Mouse (Mus musculus): ENCODE data around the gene D630045J12Rik. TPM values are rescaled to one million over a fixed set of nuclear protein-coding genes. Genes with fewer than 3 reads are reported as not detected.
A peak's percentile ranks its signal among the peaks of the same experiment; 100 is the strongest.

D630045J12Rik gene
- total RNA-seq, 2 experiments from 2014 or later: 0.15 to 2.0 TPM

- ATAC-seq (replicated peaks; ENCODE audit: poor library complexity, severe bottlenecking): peak; percentile 31; the same call in 1 of the 2 replicates
Measured at GRCm38 (mm10) chr6:38244167-38244566, 9.6 kb downstream of the D630045J12Rik start.

GRCm38 (mm10) chr6:38242833-38243232 is 11.0 kb downstream of the D630045J12Rik start:
- ATAC-seq (replicated peaks; ENCODE audit: poor library complexity, severe bottlenecking): no peak

GRCm38 (mm10) chr6:38242295-38242830 is 11.4 kb downstream of the D630045J12Rik start:
- ATAC-seq (replicated peaks; ENCODE audit: poor library complexity, severe bottlenecking): no peak

GRCm38 (mm10) chr6:38241508-38241907 is 12.3 kb downstream of the D630045J12Rik start:
- ATAC-seq (replicated peaks; ENCODE audit: poor library complexity, severe bottlenecking): no peak

GRCm38 (mm10) chr6:38240618-38241017 is 13.2 kb downstream of the D630045J12Rik start:
- ATAC-seq (replicated peaks; ENCODE audit: poor library complexity, severe bottlenecking): no peak

GRCm38 (mm10) chr6:38238382-38238781 is 15.4 kb downstream of the D630045J12Rik start:
- no peak for ATAC-seq (replicated peaks; ENCODE audit: poor library complexity, severe bottlenecking)

GRCm38 (mm10) chr6:38235991-38236658 is 17.7 kb downstream of the D630045J12Rik start:
- ATAC-seq (replicated peaks; ENCODE audit: poor library complexity, severe bottlenecking): peak; percentile 30

GRCm38 (mm10) chr6:38233803-38234202 is 20.0 kb downstream of the D630045J12Rik start:
- no peak for ATAC-seq (replicated peaks; ENCODE audit: poor library complexity, severe bottlenecking)

- ATAC-seq (replicated peaks; ENCODE audit: poor library complexity, severe bottlenecking): no peak
Measured at GRCm38 (mm10) chr6:38232917-38233316, 20.9 kb downstream of the D630045J12Rik start.

- no peak for ATAC-seq (replicated peaks; ENCODE audit: poor library complexity, severe bottlenecking)
Measured at GRCm38 (mm10) chr6:38231994-38232393, 21.8 kb downstream of the D630045J12Rik start.

- no peak for ATAC-seq (replicated peaks; ENCODE audit: poor library complexity, severe bottlenecking)
Measured at GRCm38 (mm10) chr6:38224079-38224478, 29.7 kb downstream of the D630045J12Rik start.

GRCm38 (mm10) chr6:38219261-38219660 is 34.5 kb downstream of the D630045J12Rik start:
- no peak for ATAC-seq (replicated peaks; ENCODE audit: poor library complexity, severe bottlenecking)

- ATAC-seq (replicated peaks; ENCODE audit: poor library complexity, severe bottlenecking): no peak
Measured at GRCm38 (mm10) chr6:38215448-38216110, 38.2 kb downstream of the D630045J12Rik start.

GRCm38 (mm10) chr6:38207621-38208020 is 46.2 kb downstream of the D630045J12Rik start:
- no peak for ATAC-seq (replicated peaks; ENCODE audit: poor library complexity, severe bottlenecking)

GRCm38 (mm10) chr6:38206941-38207531 is 46.8 kb downstream of the D630045J12Rik start:
- ATAC-seq (replicated peaks; ENCODE audit: poor library complexity, severe bottlenecking): no peak

- no peak for ATAC-seq (replicated peaks; ENCODE audit: poor library complexity, severe bottlenecking)
Measured at GRCm38 (mm10) chr6:38205375-38205774, 48.4 kb downstream of the D630045J12Rik start.

- no peak for ATAC-seq (replicated peaks; ENCODE audit: poor library complexity, severe bottlenecking)
Measured at GRCm38 (mm10) chr6:38203820-38204219, 50.0 kb downstream of the D630045J12Rik start.

GRCm38 (mm10) chr6:38202816-38203215 is 51.0 kb downstream of the D630045J12Rik start:
- no peak for ATAC-seq (replicated peaks; ENCODE audit: poor library complexity, severe bottlenecking)

GRCm38 (mm10) chr6:38201495-38201894 is 52.3 kb downstream of the D630045J12Rik start:
- no peak for ATAC-seq (replicated peaks; ENCODE audit: poor library complexity, severe bottlenecking)

GRCm38 (mm10) chr6:38199599-38199998 is 54.2 kb downstream of the D630045J12Rik start:
- no peak for ATAC-seq (replicated peaks; ENCODE audit: poor library complexity, severe bottlenecking)

GRCm38 (mm10) chr6:38198727-38199126 is 55.1 kb downstream of the D630045J12Rik start:
- ATAC-seq (replicated peaks; ENCODE audit: poor library complexity, severe bottlenecking): no peak

Measured in granulocyte monocyte progenitor cell, adult 5-6 weeks (primary cell).